Mouse (Mus musculus): ENCODE measurements at regions not wholly inside any gene's neighbourhood (a gene's known extent, or its start where the extent isn't known, plus 50 kb on each side); places are given as distances from the start of the nearest gene placed in this dataset.

GRCm38 (mm10) chr9:76734387-76734786 is 167.5 kb upstream of the Fam83b start:
- 90% methylated on average over 1 of the region's 1 CpGs for WGBS
- H3K4me3 ChIP-seq (ENCODE audit: control insufficient read depth, insufficient read depth, low read length) = no peak overlapping the region
- H3K27me3 ChIP-seq (ENCODE audit: control insufficient read depth, insufficient read depth, low read length) = no peaks in the 10 kb centered on the region
- TF ChIP-seq CTCF (IDR thresholded peaks at IDR 0.05; ENCODE audit: borderline replicate concordance, control insufficient read depth, extremely low read depth, insufficient read depth, low read length, poor library complexity) (no peak), POLR2A (IDR thresholded peaks at IDR 0.05; ENCODE audit: control insufficient read depth, extremely low read depth, insufficient read depth, low read length, poor library complexity) (no peak)
- H3K27ac ChIP-seq (ENCODE audit: control insufficient read depth, insufficient read depth, low read length) = no peak overlapping the region
- H3K36me3 ChIP-seq (ENCODE audit: control insufficient read depth, insufficient read depth, low read length) = no peaks in the 10 kb centered on the region
- DNase-seq = no peak
- no peaks in the 10 kb centered on the region for H3K4me1 ChIP-seq (replicated peaks; ENCODE audit: control insufficient read depth, insufficient read depth, low read length)

- Histone ChIP-seq H3K27me3 (ENCODE audit: control insufficient read depth, insufficient read depth, low read length) (no peaks in the 10 kb centered on the region), H3K36me3 (ENCODE audit: control insufficient read depth, insufficient read depth, low read length) (no peaks in the 10 kb centered on the region), H3K4me1 (replicated peaks; ENCODE audit: control insufficient read depth, insufficient read depth, low read length) (no peaks in the 10 kb centered on the region), H3K4me3 (ENCODE audit: control insufficient read depth, insufficient read depth, low read length) (no peak overlapping the region), H3K27ac (ENCODE audit: control insufficient read depth, insufficient read depth, low read length) (no peak overlapping the region)
- no peak for DNase-seq
- TF ChIP-seq POLR2A (IDR thresholded peaks at IDR 0.05; ENCODE audit: control insufficient read depth, extremely low read depth, insufficient read depth, low read length, poor library complexity) (no peak), CTCF (IDR thresholded peaks at IDR 0.05; ENCODE audit: borderline replicate concordance, control insufficient read depth, extremely low read depth, insufficient read depth, low read length, poor library complexity) (no peak)
Measured at GRCm38 (mm10) chr9:76733812-76734211, 166.9 kb upstream of the Fam83b start.

GRCm38 (mm10) chr9:76722881-76723280 is 156.0 kb upstream of the Fam83b start:
- 23% methylated on average over 3 of the region's 3 CpGs for WGBS
- DNase-seq = no peak
- TF ChIP-seq POLR2A (IDR thresholded peaks at IDR 0.05; ENCODE audit: control insufficient read depth, extremely low read depth, insufficient read depth, low read length, poor library complexity) (no peak), CTCF (IDR thresholded peaks at IDR 0.05; ENCODE audit: borderline replicate concordance, control insufficient read depth, extremely low read depth, insufficient read depth, low read length, poor library complexity) (no peak)

GRCm38 (mm10) chr9:76715852-76716251 is 148.9 kb upstream of the Fam83b start:
- Histone ChIP-seq H3K36me3 (ENCODE audit: control insufficient read depth, insufficient read depth, low read length) (no peaks in the 10 kb centered on the region), H3K27me3 (ENCODE audit: control insufficient read depth, insufficient read depth, low read length) (no peaks in the 10 kb centered on the region), H3K4me1 (replicated peaks; ENCODE audit: control insufficient read depth, insufficient read depth, low read length) (no peaks in the 10 kb centered on the region), H3K27ac (ENCODE audit: control insufficient read depth, insufficient read depth, low read length) (no peak overlapping the region), H3K4me3 (ENCODE audit: control insufficient read depth, insufficient read depth, low read length) (no peak overlapping the region)
- no peak for DNase-seq
- WGBS = 87% methylated on average over 1 of the region's 1 CpGs
- TF ChIP-seq CTCF (IDR thresholded peaks at IDR 0.05; ENCODE audit: borderline replicate concordance, control insufficient read depth, extremely low read depth, insufficient read depth, low read length, poor library complexity) = no peak
- TF ChIP-seq POLR2A (IDR thresholded peaks at IDR 0.05; ENCODE audit: control insufficient read depth, extremely low read depth, insufficient read depth, low read length, poor library complexity) = no peak

More at GRCm38 (mm10) chr9:76722881-76723280, 156.0 kb upstream of the Fam83b start:
- Histone ChIP-seq H3K4me3 (ENCODE audit: control insufficient read depth, insufficient read depth, low read length) (no peak overlapping the region), H3K4me1 (replicated peaks; ENCODE audit: control insufficient read depth, insufficient read depth, low read length) (no peaks in the 10 kb centered on the region), H3K36me3 (ENCODE audit: control insufficient read depth, insufficient read depth, low read length) (no peaks in the 10 kb centered on the region), H3K27ac (ENCODE audit: control insufficient read depth, insufficient read depth, low read length) (no peak overlapping the region), H3K27me3 (ENCODE audit: control insufficient read depth, insufficient read depth, low read length) (no peaks in the 10 kb centered on the region)

GRCm38 (mm10) chr9:76706451-76706850 is 139.5 kb upstream of the Fam83b start:
- Histone ChIP-seq H3K4me3 (ENCODE audit: control insufficient read depth, insufficient read depth, low read length) (no peak overlapping the region), H3K27ac (ENCODE audit: control insufficient read depth, insufficient read depth, low read length) (no peak overlapping the region), H3K27me3 (ENCODE audit: control insufficient read depth, insufficient read depth, low read length) (no peaks in the 10 kb centered on the region), H3K36me3 (ENCODE audit: control insufficient read depth, insufficient read depth, low read length) (no peaks in the 10 kb centered on the region), H3K4me1 (replicated peaks; ENCODE audit: control insufficient read depth, insufficient read depth, low read length) (no peaks in the 10 kb centered on the region)
- no peak for DNase-seq
- TF ChIP-seq CTCF (IDR thresholded peaks at IDR 0.05; ENCODE audit: borderline replicate concordance, control insufficient read depth, extremely low read depth, insufficient read depth, low read length, poor library complexity) (no peak), POLR2A (IDR thresholded peaks at IDR 0.05; ENCODE audit: control insufficient read depth, extremely low read depth, insufficient read depth, low read length, poor library complexity) (no peak)
- WGBS = 70% methylated on average over 1 of the region's 1 CpGs

- no peak for TF ChIP-seq CTCF (IDR thresholded peaks at IDR 0.05; ENCODE audit: borderline replicate concordance, control insufficient read depth, extremely low read depth, insufficient read depth, low read length, poor library complexity)
- TF ChIP-seq POLR2A (IDR thresholded peaks at IDR 0.05; ENCODE audit: control insufficient read depth, extremely low read depth, insufficient read depth, low read length, poor library complexity) = no peak
- H3K27me3 ChIP-seq (ENCODE audit: control insufficient read depth, insufficient read depth, low read length) = no peaks in the 10 kb centered on the region
- no peak overlapping the region for H3K27ac ChIP-seq (ENCODE audit: control insufficient read depth, insufficient read depth, low read length)
- H3K36me3 ChIP-seq (ENCODE audit: control insufficient read depth, insufficient read depth, low read length) = no peaks in the 10 kb centered on the region
- H3K4me1 ChIP-seq (replicated peaks; ENCODE audit: control insufficient read depth, insufficient read depth, low read length) = no peaks in the 10 kb centered on the region
- no peak for DNase-seq
- H3K4me3 ChIP-seq (ENCODE audit: control insufficient read depth, insufficient read depth, low read length) = no peak overlapping the region
- WGBS = 59% methylated on average over 5 of the region's 5 CpGs
Measured at GRCm38 (mm10) chr9:76705786-76706185, 138.9 kb upstream of the Fam83b start.

- no peak for DNase-seq
- Histone ChIP-seq H3K27ac (ENCODE audit: control insufficient read depth, insufficient read depth, low read length) (no peak overlapping the region), H3K4me1 (replicated peaks; ENCODE audit: control insufficient read depth, insufficient read depth, low read length) (no peaks in the 10 kb centered on the region), H3K36me3 (ENCODE audit: control insufficient read depth, insufficient read depth, low read length) (no peaks in the 10 kb centered on the region), H3K4me3 (ENCODE audit: control insufficient read depth, insufficient read depth, low read length) (no peak overlapping the region), H3K27me3 (ENCODE audit: control insufficient read depth, insufficient read depth, low read length) (no peaks in the 10 kb centered on the region)
- no peak for TF ChIP-seq CTCF (IDR thresholded peaks at IDR 0.05; ENCODE audit: borderline replicate concordance, control insufficient read depth, extremely low read depth, insufficient read depth, low read length, poor library complexity)
- no peak for TF ChIP-seq POLR2A (IDR thresholded peaks at IDR 0.05; ENCODE audit: control insufficient read depth, extremely low read depth, insufficient read depth, low read length, poor library complexity)
- 88% methylated on average over 4 of the region's 4 CpGs for WGBS
Measured at GRCm38 (mm10) chr9:76695547-76695946, 128.6 kb upstream of the Fam83b start.
